Mouse (Mus musculus) embryonic fibroblast, embryonic 13.5 days (primary cell): ENCODE measurements around the gene Aloxe3.

Experiments used
- CTCF ChIP-seq: IDR thresholded peaks from 2 replicates; pipeline ENCODE4 v1.5.1; 2011; ENCODE audit warnings: mild to moderate bottlenecking, control low read depth, low read length, moderate library complexity, borderline replicate concordance; ENCODE audit not compliant: insufficient read depth
- POLR2A ChIP-seq: IDR thresholded peaks from 2 replicates; pipeline ENCODE4 v1.6.1; 2011; ENCODE audit warnings: low read depth, mild to moderate bottlenecking, control low read depth, low read length, moderate library complexity

DNA sequence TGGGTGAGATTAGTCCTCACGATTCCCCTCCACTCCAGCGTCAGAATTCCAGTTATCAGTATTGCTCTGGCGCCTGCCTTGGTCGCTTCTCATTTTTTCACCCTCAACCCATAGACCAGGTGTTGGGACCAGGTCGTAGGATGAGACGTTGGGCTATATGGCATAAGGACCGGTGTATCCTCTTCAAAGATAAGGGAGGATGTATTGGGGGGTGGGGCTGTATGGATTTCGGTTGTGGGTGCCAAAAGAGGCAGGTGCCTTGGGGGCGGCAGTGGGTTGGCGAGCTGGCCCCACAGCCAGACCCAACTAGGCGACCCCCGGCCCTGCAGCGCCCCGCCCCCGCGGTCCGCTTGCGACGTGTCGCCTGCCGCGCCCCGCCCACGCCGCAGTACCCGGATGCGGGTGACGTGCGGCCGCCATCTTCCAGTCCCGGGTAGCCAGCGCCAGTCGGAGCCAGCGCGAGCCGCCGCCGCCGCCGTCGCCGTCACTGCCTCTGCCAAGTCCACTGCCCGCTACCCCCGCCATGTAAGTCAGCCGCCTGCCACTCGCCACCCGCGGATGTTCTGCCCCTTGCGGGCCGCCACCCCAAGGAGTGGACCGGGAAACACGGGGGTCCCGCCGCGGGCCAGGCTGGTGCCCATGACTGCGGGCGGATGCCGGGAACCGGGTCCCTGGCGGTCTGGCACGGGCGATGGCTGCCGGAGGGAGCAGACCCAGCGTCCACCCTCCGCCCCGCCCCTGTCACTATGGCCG is 37.4 kb upstream of the Aloxe3 start, which contains the start of gene Vamp2:
- TF ChIP-seq CTCF (no peak), POLR2A (peak; percentile 71)
